Mouse (Mus musculus) embryonic facial prominence, embryonic 11.5 days (tissue): ENCODE data around the gene Cpd. TPM values are rescaled to one million over a fixed set of nuclear protein-coding genes. Genes with fewer than 3 reads are reported as not detected.

Experiments
- ATAC-seq: fragments of 200-750 bp; cut with Nextera tagmentation; replicated peaks from 2 replicates; pipeline ENCODE4 v1.8.0; 2017; ENCODE audit warnings: low read depth; ENCODE audit not compliant: insufficient number of reproducible peaks, low FRiP score, low TSS enrichment
- DNase-seq: peaks from one replicate; pipeline ENCODE4 v3.0.0-alpha.2; 2015; ENCODE audit warnings: low spot score
- H3K27ac ChIP-seq: fragments of 300-500 bp; sonication (generic); replicated peaks from 2 replicates; pipeline ENCODE4 v1.5.1; 2014; ENCODE audit warnings: mild to moderate bottlenecking, low read depth, low read length, control low read depth
- H3K27me3 ChIP-seq: fragments of 300-500 bp; sonication (generic); 2 replicates; pipeline ENCODE4 v1.6.1; 2014; ENCODE audit warnings: mild to moderate bottlenecking, low read length, moderate library complexity, mixed read lengths; ENCODE audit not compliant: control insufficient read depth, insufficient read depth
- H3K36me3 ChIP-seq: fragments of 300-500 bp; sonication (generic); replicated peaks from 2 replicates; pipeline ENCODE4 v1.6.1; 2014; ENCODE audit warnings: low read depth, mild to moderate bottlenecking, low read length, moderate library complexity, mixed read lengths; ENCODE audit not compliant: control insufficient read depth, insufficient read depth
- H3K4me1 ChIP-seq: fragments of 300-500 bp; sonication (generic); 2 replicates; pipeline ENCODE4 v1.6.1; 2014; ENCODE audit warnings: low read length, mixed read lengths; ENCODE audit not compliant: control insufficient read depth, insufficient read depth
- H3K4me2 ChIP-seq: fragments of 300-500 bp; sonication (generic); 2 replicates; pipeline ENCODE4 v1.6.1; 2014; ENCODE audit warnings: low read depth, mild to moderate bottlenecking, control low read depth, low read length, moderate library complexity
- H3K4me3 ChIP-seq: fragments of 300-500 bp; sonication (generic); 2 replicates; pipeline ENCODE4 v1.5.1; 2014; ENCODE audit warnings: low read depth, low read length, control low read depth
- H3K9ac ChIP-seq: fragments of 300-500 bp; sonication (generic); replicated peaks from 2 replicates; pipeline ENCODE4 v1.6.1; 2014; ENCODE audit warnings: mild to moderate bottlenecking, control low read depth, low read length
- H3K9me3 ChIP-seq: fragments of 300-500 bp; sonication (generic); replicated peaks from 2 replicates; pipeline ENCODE4 v1.6.1; 2016; ENCODE audit warnings: mild to moderate bottlenecking, low read length, inconsistent platforms, mixed read lengths; ENCODE audit not compliant: control insufficient read depth
- WGBS: fragments of 180-500 bp; shearing (Covaris S2); extraction: QIAGEN DNeasy Blood & Tissue Kit; methylation state at CpG from one replicate; pipeline ENCODE4 v1.1.7; 2014; 5-methylcytosine and 5-hydroxymethylcytosine counted together
- polyA plus RNA-seq: library from polyadenylated mRNA; unstranded; fragments of >200 nt; fragmentation: Nextera tagmentation; extraction: Ambion mirVana; gene quantifications from 2 replicates; pipeline ENCODE4 v1.2.1, GENCODE M21; 2014

The Cpd gene
- polyA plus RNA-seq, 1 experiment from 2014 or later = 15.0 TPM

GRCm38 (mm10) chr11:76884451-76884850 is 37.6 kb upstream of the Cpd start:
- H3K27me3 ChIP-seq = no peaks in the 10 kb centered on the region
- H3K36me3 ChIP-seq = no peaks in the 10 kb centered on the region
- H3K27ac ChIP-seq = no peak overlapping the region
- no peak overlapping the region for H3K9ac ChIP-seq
- 44% methylated on average over 5 of the region's 5 CpGs for WGBS
- no peak for ATAC-seq
- no peak overlapping the region for H3K4me3 ChIP-seq
- no peak for DNase-seq
- H3K4me1 ChIP-seq = no peaks in the 10 kb centered on the region
- no peaks in the 10 kb centered on the region for H3K9me3 ChIP-seq
- no peak overlapping the region for H3K4me2 ChIP-seq

- DNase-seq (no peak), ATAC-seq (no peak)
- WGBS = 77% methylated on average over 5 of the region's 5 CpGs
- H3K36me3 ChIP-seq = no peaks in the 10 kb centered on the region
- H3K9me3 ChIP-seq = no peaks in the 10 kb centered on the region
- H3K27me3 ChIP-seq = no peaks in the 10 kb centered on the region
- no peak overlapping the region for H3K4me2 ChIP-seq
- no peak overlapping the region for H3K27ac ChIP-seq
- H3K4me1 ChIP-seq = no peaks in the 10 kb centered on the region
- H3K4me3 ChIP-seq = no peak overlapping the region
- H3K9ac ChIP-seq = no peak overlapping the region
Observed at GRCm38 (mm10) chr11:76879816-76880215, 33.0 kb upstream of the Cpd start.

GRCm38 (mm10) chr11:76874766-76875165 is 27.9 kb upstream of the Cpd start:
- no peaks in the 10 kb centered on the region for H3K27me3 ChIP-seq
- no peak overlapping the region for H3K9ac ChIP-seq
- H3K4me1 ChIP-seq = no peaks in the 10 kb centered on the region
- DNase-seq (no peak), ATAC-seq (no peak)
- H3K27ac ChIP-seq = no peak overlapping the region
- no peak overlapping the region for H3K4me3 ChIP-seq
- 65% methylated on average over 6 of the region's 6 CpGs for WGBS
- no peaks in the 10 kb centered on the region for H3K36me3 ChIP-seq
- H3K9me3 ChIP-seq = no peaks in the 10 kb centered on the region
- H3K4me2 ChIP-seq = no peak overlapping the region

GRCm38 (mm10) chr11:76873865-76874264 is 27.0 kb upstream of the Cpd start:
- ATAC-seq (no peak), DNase-seq (no peak)
- Histone ChIP-seq H3K9me3 (no peaks in the 10 kb centered on the region), H3K27ac (no peak overlapping the region), H3K27me3 (no peaks in the 10 kb centered on the region), H3K9ac (no peak overlapping the region), H3K4me3 (no peak overlapping the region), H3K4me1 (no peaks in the 10 kb centered on the region), H3K36me3 (no peaks in the 10 kb centered on the region), H3K4me2 (no peak overlapping the region)
- 86% methylated on average over 5 of the region's 5 CpGs for whole genome bisulfite sequencing

GRCm38 (mm10) chr11:76872556-76873234 is 25.9 kb upstream of the Cpd start:
- no peaks in the 10 kb centered on the region for H3K4me1 ChIP-seq
- WGBS = 68% methylated on average over 11 of the region's 11 CpGs
- no peak overlapping the region for H3K4me2 ChIP-seq
- no peak overlapping the region for H3K9ac ChIP-seq
- no peaks in the 10 kb centered on the region for H3K36me3 ChIP-seq
- H3K9me3 ChIP-seq = no peaks in the 10 kb centered on the region
- H3K27ac ChIP-seq = no peak overlapping the region
- no peaks in the 10 kb centered on the region for H3K27me3 ChIP-seq
- no peak for DNase-seq
- no peak overlapping the region for H3K4me3 ChIP-seq
- ATAC-seq = no peak

- no peak overlapping the region for H3K4me2 ChIP-seq
- H3K9me3 ChIP-seq = no peaks in the 10 kb centered on the region
- H3K4me3 ChIP-seq = no peak overlapping the region
- no peaks in the 10 kb centered on the region for H3K27me3 ChIP-seq
- 96% methylated on average over 3 of the region's 3 CpGs for WGBS
- H3K9ac ChIP-seq = no peak overlapping the region
- H3K36me3 ChIP-seq = no peaks in the 10 kb centered on the region
- DNase-seq (no peak), ATAC-seq (no peak)
- no peak overlapping the region for H3K27ac ChIP-seq
- H3K4me1 ChIP-seq = no peaks in the 10 kb centered on the region
Observed at GRCm38 (mm10) chr11:76861185-76861584, 14.4 kb upstream of the Cpd start.

- H3K9me3 ChIP-seq = no peaks in the 10 kb centered on the region
- H3K36me3 ChIP-seq = no peaks in the 10 kb centered on the region
- no peak overlapping the region for H3K4me3 ChIP-seq
- no peaks in the 10 kb centered on the region for H3K27me3 ChIP-seq
- DNase-seq (no peak), ATAC-seq (no peak)
- H3K4me1 ChIP-seq = no peaks in the 10 kb centered on the region
- 65% methylated on average over 5 of the region's 5 CpGs for WGBS
- no peak overlapping the region for H3K9ac ChIP-seq
- no peak overlapping the region for H3K27ac ChIP-seq
- no peak overlapping the region for H3K4me2 ChIP-seq
Observed at GRCm38 (mm10) chr11:76859261-76859660, 12.4 kb upstream of the Cpd start.

- 80% methylated on average over 5 of the region's 5 CpGs for WGBS
- H3K4me3 ChIP-seq = no peak overlapping the region
- DNase-seq (no peak), ATAC-seq (no peak)
- no peaks in the 10 kb centered on the region for H3K36me3 ChIP-seq
- no peaks in the 10 kb centered on the region for H3K4me1 ChIP-seq
- H3K9ac ChIP-seq = no peak overlapping the region
- no peak overlapping the region for H3K27ac ChIP-seq
- H3K9me3 ChIP-seq = no peaks in the 10 kb centered on the region
- no peak overlapping the region for H3K4me2 ChIP-seq
- no peaks in the 10 kb centered on the region for H3K27me3 ChIP-seq
Observed at GRCm38 (mm10) chr11:76858781-76859180, 12.0 kb upstream of the Cpd start.
